Mouse (Mus musculus) thymus, adult 2 months (tissue): ENCODE measurements around the gene Sstr2.
"Not testable (repeated sequence)": the region's sequence is repeated elsewhere in the genome, so short reads cannot be mapped to it uniquely, and the experiment has no call there.

Experiments used
- CTCF ChIP-seq: fragments of 200-500 bp; IDR thresholded peaks from 2 replicates; pipeline ENCODE4 v1.5.1; 2012; ENCODE audit warnings: mild to moderate bottlenecking, control low read depth, low read length, moderate library complexity, borderline replicate concordance; ENCODE audit not compliant: control insufficient read depth, poor library complexity, insufficient read depth; ENCODE audit errors: extremely low read depth
- POLR2A ChIP-seq: fragments of 200-500 bp; IDR thresholded peaks from 2 replicates; pipeline ENCODE4 v1.6.1; 2012; ENCODE audit warnings: mild to moderate bottlenecking, low read length, control low read depth, moderate library complexity; ENCODE audit not compliant: control insufficient read depth, poor library complexity, insufficient read depth; ENCODE audit errors: extremely low read depth

DNA sequence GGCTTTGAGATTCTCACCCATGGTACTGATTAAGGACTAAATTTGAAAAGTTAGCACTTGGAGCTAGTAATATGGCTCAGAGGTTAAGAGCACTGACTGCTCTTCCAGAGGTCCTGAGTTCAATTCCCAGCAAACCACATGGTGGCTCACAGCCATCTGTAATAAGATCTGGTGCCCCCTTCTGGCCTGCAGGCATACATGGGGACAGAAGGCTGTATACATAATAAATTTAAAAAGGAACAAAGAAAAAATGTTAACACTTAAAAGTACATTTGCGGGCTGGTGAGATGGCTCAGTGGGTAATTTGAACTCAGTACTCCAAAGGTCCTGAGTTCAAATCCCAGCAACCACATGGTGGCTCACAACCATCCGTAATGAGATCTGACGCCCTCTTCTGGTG is 41.1 kb downstream of the Sstr2 start:
- TF ChIP-seq POLR2A, CTCF: not testable (repeated sequence)
